Mouse (Mus musculus): ENCODE results near the gene Spag6.

Spag6 gene

GRCm38 (mm10) chr2:18734394-18735127 is 40.7 kb downstream of the Spag6 start:
- peak; percentile 36 for DNase-seq

GRCm38 (mm10) chr2:18737040-18737439 is 43.2 kb downstream of the Spag6 start:
- DNase-seq, result no peak

GRCm38 (mm10) chr2:18739216-18739615 is 45.4 kb downstream of the Spag6 start:
- DNase-seq, result peak; percentile 72

- peak; percentile 42 for DNase-seq
These were observed 62.3 kb downstream of the Spag6 start for GRCm38 (mm10) chr2:18756144-18756543.

GRCm38 (mm10) chr2:18764846-18765245 is 71.0 kb downstream of the Spag6 start:
- DNase-seq, result no peak

- no peak for DNase-seq
These were observed 71.8 kb downstream of the Spag6 start for GRCm38 (mm10) chr2:18765481-18766249.

GRCm38 (mm10) chr2:18766441-18766820 is 72.6 kb downstream of the Spag6 start:
- no peak for DNase-seq

DNA sequence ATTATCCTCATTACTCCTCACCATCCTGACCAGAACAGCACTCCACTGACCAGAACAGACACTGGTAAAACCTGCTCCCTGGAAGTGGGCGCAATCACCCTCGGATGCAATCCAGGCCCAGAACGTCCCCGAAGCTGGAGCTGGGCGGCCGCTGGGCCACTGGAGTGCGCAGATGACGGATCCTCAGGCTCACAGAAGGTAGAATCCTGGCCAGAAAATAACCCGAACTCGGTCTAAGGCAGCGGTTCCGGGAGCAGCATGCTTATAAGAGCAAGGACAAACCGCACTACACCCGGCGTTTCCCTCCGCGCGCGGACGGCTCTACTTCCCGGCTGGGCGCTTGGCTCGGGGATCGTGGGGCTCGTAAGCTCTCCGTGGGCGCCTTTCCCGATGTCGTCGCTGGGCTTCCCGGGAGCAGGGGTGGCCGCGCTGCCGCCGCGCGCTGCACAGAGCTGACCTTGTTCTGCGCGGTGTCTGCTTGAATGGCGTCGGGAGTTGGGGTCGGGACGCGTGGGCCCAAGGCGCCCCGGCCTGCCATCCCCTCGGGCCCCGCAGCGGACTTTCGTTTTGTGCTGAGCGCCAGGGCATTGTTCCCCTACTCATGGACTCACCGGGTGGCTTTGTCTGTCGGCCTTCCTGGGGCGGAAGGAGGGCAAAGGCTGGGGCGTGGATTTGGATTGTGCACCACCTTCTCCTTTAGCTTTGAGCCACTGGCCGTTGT is 73.1 kb downstream of the Spag6 start:
- DNase-seq, result peak; percentile 96

GRCm38 (mm10) chr2:18768414-18768813 is 74.6 kb downstream of the Spag6 start:
- DNase-seq, result no peak

DNA sequence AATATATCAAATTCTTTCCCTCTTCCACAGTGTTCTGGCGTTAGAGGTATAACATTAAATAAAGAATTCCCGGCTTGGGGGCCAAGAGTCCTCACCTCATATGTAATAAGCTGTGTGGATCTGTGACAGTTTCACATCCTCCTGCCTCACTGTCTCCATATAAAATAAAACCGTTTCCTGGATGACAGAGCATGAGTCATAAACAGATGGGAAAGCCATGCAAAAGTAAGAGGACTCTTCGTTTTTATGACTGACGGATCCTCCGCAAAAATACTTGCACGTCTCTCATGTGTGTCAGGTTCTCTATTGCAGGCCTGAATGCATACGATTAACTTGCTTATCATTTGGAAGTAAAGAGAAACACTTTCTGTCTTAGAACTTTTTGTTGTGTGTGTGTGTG is 78.6 kb downstream of the Spag6 start:
- DNase-seq, result no peak

DNA sequence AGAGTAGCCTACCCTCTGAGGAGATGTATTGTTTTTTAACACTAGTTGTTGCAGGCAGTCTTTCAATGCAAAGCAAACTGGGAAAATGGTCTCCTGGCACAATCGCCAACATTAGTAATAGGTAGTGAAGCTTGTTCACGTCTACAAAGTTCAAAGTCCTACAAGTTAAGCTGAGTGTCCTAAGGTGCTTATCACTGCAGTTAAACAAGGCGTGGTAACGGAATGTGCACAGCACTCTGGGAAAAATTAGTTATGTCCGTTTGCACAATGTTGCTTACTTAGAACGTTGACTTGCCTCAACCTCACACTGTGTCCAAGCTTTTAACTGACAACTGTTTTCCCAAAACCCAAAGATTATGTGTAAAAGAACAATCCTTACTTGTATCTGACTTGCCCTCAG is 80.5 kb downstream of the Spag6 start:
- no peak for DNase-seq

DNA sequence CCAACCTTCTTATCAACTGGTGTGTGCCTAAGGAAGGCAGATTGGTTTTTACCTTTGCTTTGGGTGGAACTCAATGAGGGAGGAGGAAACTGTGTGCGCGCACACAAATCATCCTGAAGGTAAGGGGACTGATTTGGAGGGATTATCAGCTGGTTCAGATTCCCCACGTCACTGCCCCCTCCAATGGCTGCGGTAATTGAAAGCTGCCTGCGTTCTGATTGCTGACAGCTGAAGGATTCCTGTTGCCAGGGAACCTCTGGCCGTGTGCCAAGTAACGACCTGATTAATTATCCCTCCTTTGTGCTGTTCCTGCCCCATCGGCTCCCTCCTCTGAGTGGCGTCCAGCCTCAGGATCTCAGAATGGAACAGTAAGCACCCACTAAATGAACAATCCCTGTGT is 84.4 kb downstream of the Spag6 start:
- peak; percentile 96 for DNase-seq

GRCm38 (mm10) chr2:18779830-18780229 is 86.0 kb downstream of the Spag6 start:
- DNase-seq, result no peak

DNA sequence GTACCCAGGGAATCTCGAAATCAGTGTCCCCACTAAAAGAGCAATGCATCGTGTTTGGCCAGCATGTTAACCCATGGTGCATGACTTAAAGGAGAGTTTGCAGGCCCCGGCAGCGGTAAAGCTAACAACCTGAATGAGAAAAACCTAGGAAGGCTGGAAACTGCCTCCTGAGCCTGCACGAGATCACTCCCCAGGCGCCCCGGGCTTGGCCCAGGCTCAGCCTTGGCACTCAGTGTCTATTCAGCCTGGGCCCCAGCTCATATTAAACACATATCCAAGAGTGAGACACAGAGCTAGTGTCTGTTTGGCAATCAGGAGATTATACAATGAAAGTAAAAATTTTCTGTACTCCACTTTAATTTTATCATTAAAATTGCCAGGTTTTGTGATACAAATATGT is 87.5 kb downstream of the Spag6 start:
- no peak for DNase-seq

DNA sequence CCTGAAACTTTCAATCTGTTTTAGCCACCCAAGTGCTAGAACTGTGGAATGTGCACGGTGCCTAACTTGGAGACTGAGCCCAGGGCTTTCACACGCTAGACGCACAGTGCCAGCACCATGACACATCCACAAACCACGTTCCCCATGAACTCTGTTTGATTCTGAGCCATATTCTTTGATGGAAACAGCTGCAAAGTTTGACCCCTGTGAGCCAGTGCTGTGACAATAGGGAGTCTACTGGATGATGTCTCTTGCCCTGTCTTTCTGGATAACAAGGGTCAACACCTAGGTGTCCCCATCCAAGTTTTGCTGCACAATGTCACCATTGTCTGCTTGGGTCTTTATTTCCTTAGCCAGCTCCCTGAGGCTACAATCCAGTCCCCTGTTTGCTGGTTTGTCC is 100.4 kb downstream of the Spag6 start:
- DNase-seq, result no peak

DNA sequence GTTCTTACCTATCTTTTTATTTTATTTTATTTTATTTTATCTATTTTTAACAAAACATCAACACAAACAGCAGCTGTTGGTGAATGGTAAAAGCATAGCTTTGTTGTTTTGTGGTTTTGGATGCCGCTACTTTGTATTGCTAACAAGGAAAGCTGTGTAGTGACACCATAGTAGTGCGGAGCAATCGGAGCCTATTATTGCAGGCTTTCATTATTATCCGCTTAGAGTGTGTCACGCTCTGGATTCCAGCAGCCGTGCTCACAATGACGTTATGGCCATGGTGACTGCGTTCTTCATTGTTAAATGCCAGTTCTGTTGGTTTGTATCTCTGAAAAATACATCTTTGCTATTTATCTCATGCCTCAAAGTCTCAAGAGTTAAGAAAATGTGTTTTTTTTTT is 103.9 kb downstream of the Spag6 start:
- DNase-seq, result no peak

GRCm38 (mm10) chr2:18799265-18799965 is 105.6 kb downstream of the Spag6 start:
- no peak for DNase-seq

Measured in retina, postnatal 1 day (tissue).